Mouse (Mus musculus) mouse trophoblast stem cell (cell line): ENCODE data around the gene Cdh15.

Experiments
- in situ Hi-C, 2 experiments: fragments of 300-500 bp; cut with MseI, MboI; formaldehyde crosslinking; loops; 2 replicates in 1 of 2; 3 replicates in 1 of 2; pipeline ENCODE4 v1.15.1; 2025

The Cdh15 gene

GRCm38 (mm10) chr8:122891440-122891839, 43.7 kb downstream of the Cdh15 start:
- in situ Hi-C loops: no loop called here

GRCm38 (mm10) chr8:122893451-122893850, 45.7 kb downstream of the Cdh15 start:
- in situ Hi-C loops: no loop called here

- in situ Hi-C loops: no loop called here
These were observed 48.6 kb downstream of the Cdh15 start for GRCm38 (mm10) chr8:122896317-122896716.

GRCm38 (mm10) chr8:122897200-122897599, 49.4 kb downstream of the Cdh15 start:
- in situ Hi-C loops: no loop called here

GRCm38 (mm10) chr8:122898018-122898417, 50.3 kb downstream of the Cdh15 start:
- in situ Hi-C loops: no loop called here

- in situ Hi-C loops: no loop called here
These were observed 50.7 kb downstream of the Cdh15 start for GRCm38 (mm10) chr8:122898473-122898872.

- in situ Hi-C loops: no loop called here
These were observed 51.3 kb downstream of the Cdh15 start for GRCm38 (mm10) chr8:122899085-122899484.

- in situ Hi-C loops: no loop called here
These were observed 53.7 kb downstream of the Cdh15 start for GRCm38 (mm10) chr8:122901476-122901875.

- in situ Hi-C loops: no loop called here
These were observed 54.2 kb downstream of the Cdh15 start for GRCm38 (mm10) chr8:122901892-122902515.

- in situ Hi-C loops: no loop called here
These were observed 54.8 kb downstream of the Cdh15 start for GRCm38 (mm10) chr8:122902581-122902980.

GRCm38 (mm10) chr8:122903002-122903401, 55.2 kb downstream of the Cdh15 start:
- in situ Hi-C loops: no loop called here

- in situ Hi-C loops: no loop called here
These were observed 56.7 kb downstream of the Cdh15 start for GRCm38 (mm10) chr8:122904496-122904895.

- in situ Hi-C loops: no loop called here
These were observed 57.6 kb downstream of the Cdh15 start for GRCm38 (mm10) chr8:122905346-122905745.

- in situ Hi-C loops: no loop called here
These were observed 58.8 kb downstream of the Cdh15 start for GRCm38 (mm10) chr8:122906463-122907021.

GRCm38 (mm10) chr8:122912150-122912549, 64.4 kb downstream of the Cdh15 start:
- in situ Hi-C loops: no loop called here

- in situ Hi-C loops: no loop called here
These were observed 65.1 kb downstream of the Cdh15 start for GRCm38 (mm10) chr8:122912871-122913270.

GRCm38 (mm10) chr8:122916766-122917165, 69.0 kb downstream of the Cdh15 start:
- in situ Hi-C loops: no loop called here
